Mouse (Mus musculus) hindbrain, embryonic 14.5 days (tissue): ENCODE measurements around the gene Rtl6. TPM values are rescaled to one million over a fixed set of nuclear protein-coding genes. Genes with fewer than 3 reads are reported as not detected.

Experiments used
- ATAC-seq: fragments of 200-750 bp; cut with Nextera tagmentation; 2 replicates; pipeline ENCODE4 v1.8.0; 2017; ENCODE audit warnings: moderate number of reproducible peaks, mild to moderate bottlenecking, moderate TSS enrichment, moderate library complexity; ENCODE audit not compliant: low FRiP score
- DNase-seq: peaks from one replicate; pipeline ENCODE4 v3.0.0-alpha.2; 2015; ENCODE audit warnings: low spot score
- H3K27ac ChIP-seq: fragments of 300-500 bp; sonication (generic); 2 replicates; pipeline ENCODE4 v1.5.1; 2014; ENCODE audit warnings: mild to moderate bottlenecking, moderate library complexity
- H3K27me3 ChIP-seq: fragments of 300-500 bp; sonication (generic); 2 replicates; pipeline ENCODE4 v1.6.1; 2014; ENCODE audit warnings: mild to moderate bottlenecking, low read length, mixed read lengths; ENCODE audit not compliant: control insufficient read depth, insufficient read depth
- H3K36me3 ChIP-seq: fragments of 300-500 bp; sonication (generic); replicated peaks from 2 replicates; pipeline ENCODE4 v1.6.1; 2014; ENCODE audit not compliant: control insufficient read depth, insufficient read depth
- H3K4me1 ChIP-seq: fragments of 300-500 bp; sonication (generic); replicated peaks from 2 replicates; pipeline ENCODE4 v1.6.1; 2014; ENCODE audit warnings: antibody characterized with exemption, low read length, mixed read lengths; ENCODE audit not compliant: control insufficient read depth, insufficient read depth
- H3K4me2 ChIP-seq: fragments of 300-500 bp; sonication (generic); replicated peaks from 2 replicates; pipeline ENCODE4 v1.6.1; 2014; ENCODE audit warnings: mild to moderate bottlenecking, moderate library complexity
- H3K4me3 ChIP-seq: fragments of 300-500 bp; sonication (generic); replicated peaks from 2 replicates; pipeline ENCODE4 v1.5.1; 2014; ENCODE audit warnings: mild to moderate bottlenecking, low read length
- H3K9ac ChIP-seq: fragments of 300-500 bp; sonication (generic); 2 replicates; pipeline ENCODE4 v1.6.1; 2014
- H3K9me3 ChIP-seq: fragments of 300-500 bp; sonication (generic); 2 replicates; pipeline ENCODE4 v1.6.1; 2016; ENCODE audit warnings: low read length; ENCODE audit not compliant: control insufficient read depth
- WGBS: fragments of 180-500 bp; shearing (Covaris S2); extraction: QIAGEN DNeasy Blood & Tissue Kit; methylation state at CpG from one replicate; pipeline ENCODE4 v1.1.7; 2014; 5-methylcytosine and 5-hydroxymethylcytosine counted together
- polyA plus RNA-seq: library from polyadenylated mRNA; unstranded; fragments of >200 nt; fragmentation: Nextera tagmentation; extraction: Ambion mirVana; gene quantifications from 2 replicates; pipeline ENCODE4 v1.2.1, GENCODE M21; 2014

The Rtl6 gene
- polyA plus RNA-seq, 1 experiment from 2014 or later = 37.2 TPM

DNA sequence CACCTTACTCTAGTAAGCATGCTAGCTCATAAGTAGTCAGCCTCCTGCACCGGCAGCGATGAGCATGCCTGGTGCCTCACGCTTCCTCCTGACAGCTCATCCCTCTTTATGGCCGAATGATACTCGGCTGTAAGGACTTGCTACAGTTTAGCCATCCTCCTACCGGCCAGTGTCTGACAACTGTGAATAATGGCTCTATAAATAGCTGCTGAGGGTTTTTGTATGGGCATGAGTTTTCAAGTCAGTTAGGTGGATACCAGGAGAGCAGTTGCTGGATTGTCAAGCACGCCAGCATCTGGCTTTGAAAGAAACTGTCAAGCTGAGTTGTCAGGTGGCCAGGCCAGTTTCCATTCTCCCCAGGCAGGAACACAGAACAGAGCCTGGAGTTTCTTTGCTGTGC, 52.7 kb downstream of the Rtl6 start:
- Histone ChIP-seq H3K9ac (no peak overlapping the region), H3K9me3 (no peaks in the 10 kb centered on the region), H3K27ac (0 out of 2 replicates have a peak overlapping the region, but pooled peaks have one; percentile 33), H3K27me3 (no peaks in the 10 kb centered on the region), H3K36me3 (no peaks in the 10 kb centered on the region), H3K4me3 (no peak overlapping the region), H3K4me2 (no peak overlapping the region), H3K4me1 (peaks cover 31% of the 10 kb centered on the region)
- 15% methylated on average over 7 of the region's 7 CpGs for WGBS
- DNase-seq (no peak), ATAC-seq (no peak)

Other genes starting within 250 kb of the Rtl6 start
- 0.44 and 0.55 TPM in 2 replicates for gene Parvg, start 233.8 kb downstream of the Rtl6 start, polyA plus RNA-seq
- gene Shisal1, start 110.7 kb downstream of the Rtl6 start, polyA plus RNA-seq = 13.1 and 15.4 TPM in 2 replicates
- 26.2 and 27.1 TPM in 2 replicates for gene Prr5, start 111.8 kb upstream of the Rtl6 start, polyA plus RNA-seq
- 0.87 and 1.0 TPM in 2 replicates for gene Arhgap8, start 162.2 kb upstream of the Rtl6 start, polyA plus RNA-seq